In the genomic region with DNA sequence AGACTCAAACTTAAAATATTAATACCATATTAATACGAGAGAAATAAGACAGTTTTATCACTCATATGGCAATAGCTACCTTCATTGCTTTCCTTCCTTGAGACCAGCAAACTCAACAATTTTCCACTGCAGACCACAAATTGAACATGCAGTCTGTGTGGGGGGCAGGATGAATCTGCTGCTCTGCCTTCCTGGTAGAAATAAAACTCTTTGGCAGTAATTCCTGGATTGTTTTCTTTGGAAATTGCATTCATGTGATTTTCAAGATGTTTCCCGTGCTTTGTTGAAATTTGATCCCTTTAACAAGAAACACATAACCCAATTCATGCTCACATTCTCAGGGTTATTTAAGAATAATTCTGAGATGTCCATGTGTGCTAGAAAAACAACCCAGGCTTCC, we compare ENCODE assay signal across 26 mouse cellular contexts.
A peak's percentile ranks its signal among the peaks of the same experiment; 100 is the strongest.
DNase-seq lines count a peak whose midpoint lies in the region; ATAC-seq lines count a peak whose summit lies in the region.
"Had no signal": no experiment of that assay in that cellular context is flagged by ENCODE, and none has a peak within 500 bp of the region (broad histone marks: within the 10 kb centered on the region; RNA-seq: fewer than 3 reads in every experiment).

No protein-coding gene starts in this region.

- H3K4me1 ChIP-seq in limb, embryonic 12.5 days (replicated peaks), result peaks cover 13% of the 10 kb centered on the region
- peaks cover 7% of the 10 kb centered on the region; the same call in 1 of the 2 replicates for H3K4me1 ChIP-seq in limb, embryonic 10.5 days
- peaks cover 15% of the 10 kb centered on the region for H3K4me1 ChIP-seq in embryonic facial prominence, embryonic 12.5 days
- H3K4me1 ChIP-seq in limb, embryonic 13.5 days, result peaks cover 15% of the 10 kb centered on the region
- H3K4me1 ChIP-seq in hindbrain, embryonic 14.5 days (replicated peaks; ENCODE audit: control insufficient read depth, insufficient read depth, low read length), result no peaks in the 10 kb centered on the region
- H3K4me1 ChIP-seq: forebrain, embryonic 10.5 days; hindbrain, embryonic 12.5 days; liver, embryonic 15.5 days; neural tube, embryonic 13.5 days had no signal

- no peaks in the 10 kb centered on the region for H3K27me3 ChIP-seq in limb, embryonic 12.5 days
- no peaks in the 10 kb centered on the region for H3K27me3 ChIP-seq in limb, embryonic 10.5 days (ENCODE audit: low read depth, poor library complexity, severe bottlenecking)
- H3K27me3 ChIP-seq in embryonic facial prominence, embryonic 12.5 days, result no peaks in the 10 kb centered on the region
- H3K27me3 ChIP-seq in limb, embryonic 13.5 days, result no peaks in the 10 kb centered on the region
- no peaks in the 10 kb centered on the region for H3K27me3 ChIP-seq in hindbrain, embryonic 14.5 days (ENCODE audit: control insufficient read depth, insufficient read depth, low read length)
- H3K27me3 ChIP-seq: heart, embryonic 13.5 days; hindbrain, embryonic 12.5 days; liver, embryonic 15.5 days; neural tube, embryonic 13.5 days had no signal

- no peaks in the 10 kb centered on the region for H3K36me3 ChIP-seq in limb, embryonic 12.5 days
- H3K36me3 ChIP-seq in limb, embryonic 10.5 days, result no peaks in the 10 kb centered on the region
- H3K36me3 ChIP-seq in embryonic facial prominence, embryonic 12.5 days, result no peaks in the 10 kb centered on the region
- H3K36me3 ChIP-seq in limb, embryonic 13.5 days, result no peaks in the 10 kb centered on the region
- no peaks in the 10 kb centered on the region for H3K36me3 ChIP-seq in hindbrain, embryonic 14.5 days (replicated peaks; ENCODE audit: control insufficient read depth, insufficient read depth)
- H3K36me3 ChIP-seq: forebrain, embryonic 10.5 days; heart, embryonic 13.5 days; hindbrain, embryonic 12.5 days; liver, embryonic 15.5 days; neural tube, embryonic 13.5 days had no signal

- WGBS in limb, embryonic 12.5 days, result 46% methylated on average over 2 of the region's 2 CpGs
- 65% methylated on average over 2 of the region's 2 CpGs for WGBS in limb, embryonic 10.5 days
- WGBS in embryonic facial prominence, embryonic 12.5 days, result 31% methylated on average over 2 of the region's 2 CpGs
- 36% methylated on average over 2 of the region's 2 CpGs for WGBS in limb, embryonic 13.5 days
- WGBS in hindbrain, embryonic 14.5 days, result 78% methylated on average over 2 of the region's 2 CpGs

- no peak overlapping the region for H3K4me2 ChIP-seq in limb, embryonic 12.5 days
- no peak overlapping the region for H3K4me2 ChIP-seq in embryonic facial prominence, embryonic 12.5 days (replicated peaks)
- no peak overlapping the region for H3K4me2 ChIP-seq in limb, embryonic 13.5 days (replicated peaks)
- no peak overlapping the region for H3K4me2 ChIP-seq in hindbrain, embryonic 14.5 days (replicated peaks)
- H3K4me2 ChIP-seq: heart, embryonic 13.5 days; hindbrain, embryonic 12.5 days; liver, embryonic 15.5 days; neural tube, embryonic 13.5 days had no signal

- no peaks in the 10 kb centered on the region for H3K9me3 ChIP-seq in limb, embryonic 12.5 days
- no peaks in the 10 kb centered on the region for H3K9me3 ChIP-seq in limb, embryonic 10.5 days (replicated peaks)
- no peaks in the 10 kb centered on the region for H3K9me3 ChIP-seq in embryonic facial prominence, embryonic 12.5 days
- H3K9me3 ChIP-seq in limb, embryonic 13.5 days, result no peaks in the 10 kb centered on the region
- no peaks in the 10 kb centered on the region for H3K9me3 ChIP-seq in hindbrain, embryonic 14.5 days (ENCODE audit: control insufficient read depth, low read length)
- H3K9me3 ChIP-seq: forebrain, embryonic 10.5 days; heart, embryonic 13.5 days; hindbrain, embryonic 12.5 days; liver, embryonic 15.5 days; neural tube, embryonic 13.5 days had no signal

- H3K4me3 ChIP-seq in limb, embryonic 12.5 days (replicated peaks), result no peak overlapping the region
- H3K4me3 ChIP-seq in limb, embryonic 10.5 days, result no peak overlapping the region
- no peak overlapping the region for H3K4me3 ChIP-seq in embryonic facial prominence, embryonic 12.5 days
- H3K4me3 ChIP-seq in limb, embryonic 13.5 days, result no peak overlapping the region
- H3K4me3 ChIP-seq in hindbrain, embryonic 14.5 days (replicated peaks; ENCODE audit: low read length), result no peak overlapping the region
- H3K4me3 ChIP-seq: forebrain, embryonic 10.5 days; heart, embryonic 13.5 days; hindbrain, embryonic 12.5 days; left cerebral cortex, adult 2 months; liver, embryonic 15.5 days; myocyte; neural tube, embryonic 13.5 days had no signal

- ATAC-seq in limb, embryonic 12.5 days (ENCODE audit: insufficient number of reproducible peaks, insufficient read depth, low FRiP score, low TSS enrichment, low read depth), result no peak
- ATAC-seq in embryonic facial prominence, embryonic 12.5 days (ENCODE audit: insufficient number of reproducible peaks, insufficient read depth, low FRiP score, low TSS enrichment), result no peak
- peak; percentile 24; the same call in 1 of the 2 replicates for ATAC-seq in limb, embryonic 13.5 days (ENCODE audit: low FRiP score, low read depth)
- no peak for ATAC-seq in hindbrain, embryonic 14.5 days (ENCODE audit: low FRiP score)
- no peak for ATAC-seq in activated CD4-positive, CD25-positive, alpha-beta regulatory T cell, adult 4 months
- ATAC-seq: forebrain, embryonic 16.5 days; midbrain, embryonic 16.5 days had no signal

- H3K27ac ChIP-seq in limb, embryonic 12.5 days, result peak overlapping the region; percentile 62; the same call in 1 of the 2 replicates
- no peak overlapping the region for H3K27ac ChIP-seq in limb, embryonic 10.5 days
- peak overlapping the region; percentile 67 for H3K27ac ChIP-seq in embryonic facial prominence, embryonic 12.5 days
- peak overlapping the region; percentile 39; the same call in 1 of the 2 replicates for H3K27ac ChIP-seq in limb, embryonic 13.5 days
- H3K27ac ChIP-seq in hindbrain, embryonic 14.5 days, result no peak overlapping the region
- H3K27ac ChIP-seq: forebrain, embryonic 10.5 days; heart, embryonic 13.5 days; hindbrain, embryonic 12.5 days; left cerebral cortex, adult 2 months; liver, embryonic 15.5 days; neural tube, embryonic 13.5 days had no signal

- DNase-seq in limb, embryonic 10.5 days (ENCODE audit: low spot score), result no peak
- DNase-seq in hindbrain, embryonic 14.5 days (ENCODE audit: low spot score), result no peak
- DNase-seq in c-Kit-positive CD71-positive TER-119-positive erythroid progenitor cells, embryonic 14.5 days (ENCODE audit: low spot score), result no peak
- DNase-seq: adrenal gland, adult 8-10 months; cerebellum, adult 8-10 months; cerebellum, postnatal 36 days; gastrocnemius, postnatal 25 days; heart, adult 18-20 months; kidney, adult 18-20 months; kidney, postnatal 10 days; left cerebral cortex, postnatal 4 days; lung, postnatal 4 days; thymus, postnatal 14 days had no signal

- no peak overlapping the region for H3K9ac ChIP-seq in limb, embryonic 12.5 days (replicated peaks)
- H3K9ac ChIP-seq in embryonic facial prominence, embryonic 12.5 days, result no peak overlapping the region
- no peak overlapping the region for H3K9ac ChIP-seq in limb, embryonic 13.5 days
- H3K9ac ChIP-seq in hindbrain, embryonic 14.5 days, result no peak overlapping the region
- H3K9ac ChIP-seq: heart, embryonic 13.5 days; hindbrain, embryonic 12.5 days; liver, embryonic 15.5 days; neural tube, embryonic 13.5 days had no signal

Comparison
In these comparisons a context has a peak if more than half of its experiments do, and no peak if none do; other contexts are left out.
1. H3K27ac ChIP-seq: peak in limb, embryonic 12.5 days (single experiment), embryonic facial prominence, embryonic 12.5 days (single experiment) and limb, embryonic 13.5 days (single experiment); none in limb, embryonic 10.5 days (single experiment) and hindbrain, embryonic 14.5 days (single experiment).